Mouse (Mus musculus) kidney, embryonic 15.5 days (tissue): Measurements from ENCODE around the gene Anapc11. TPM values are rescaled to one million over a fixed set of nuclear protein-coding genes. Genes with fewer than 3 reads are reported as not detected.

Source experiments
- ATAC-seq: fragments of 200-750 bp; cut with Nextera tagmentation; replicated peaks from 2 replicates; pipeline ENCODE4 v1.8.0; 2017; ENCODE audit warnings: moderate TSS enrichment; ENCODE audit not compliant: low FRiP score
- H3K27ac ChIP-seq: fragments of 300-500 bp; sonication (generic); 2 replicates; pipeline ENCODE4 v1.5.1; 2015; ENCODE audit warnings: mild to moderate bottlenecking, inconsistent platforms
- H3K27me3 ChIP-seq: fragments of 300-500 bp; sonication (generic); 2 replicates; pipeline ENCODE4 v1.6.1; 2015; ENCODE audit warnings: inconsistent platforms
- H3K36me3 ChIP-seq: fragments of 300-500 bp; sonication (generic); 2 replicates; pipeline ENCODE4 v1.6.1; 2015; ENCODE audit warnings: inconsistent platforms
- H3K4me1 ChIP-seq: fragments of 300-500 bp; sonication (generic); 2 replicates; pipeline ENCODE4 v1.6.1; 2015; ENCODE audit warnings: inconsistent platforms
- H3K4me2 ChIP-seq: fragments of 300-500 bp; sonication (generic); 2 replicates; pipeline ENCODE4 v1.6.1; 2015; ENCODE audit warnings: moderate library complexity, mild to moderate bottlenecking, inconsistent platforms
- H3K4me3 ChIP-seq: fragments of 300-500 bp; sonication (generic); replicated peaks from 2 replicates; pipeline ENCODE4 v1.5.1; 2015; ENCODE audit warnings: mild to moderate bottlenecking, inconsistent platforms
- H3K9ac ChIP-seq: fragments of 300-500 bp; sonication (generic); 2 replicates; pipeline ENCODE4 v1.6.1; 2015; ENCODE audit warnings: mild to moderate bottlenecking, inconsistent platforms
- H3K9me3 ChIP-seq: fragments of 300-500 bp; sonication (generic); replicated peaks from 2 replicates; pipeline ENCODE4 v1.6.1; 2016; ENCODE audit warnings: inconsistent platforms
- WGBS: fragments of 180-500 bp; shearing (Covaris S2); methylation state at CpG from one replicate; pipeline ENCODE4 v1.1.7; 2015; ENCODE audit warnings: mixed read lengths; 5-methylcytosine and 5-hydroxymethylcytosine counted together
- polyA plus RNA-seq: library from polyadenylated mRNA; unstranded; fragments of >200 nt; fragmentation: Nextera tagmentation; extraction: Ambion mirVana; gene quantifications from 2 replicates; pipeline ENCODE4 v1.2.1, GENCODE M21; 2015

Anapc11 gene
- polyA plus RNA-seq, 1 experiment from 2014 or later, result 206 TPM

DNA sequence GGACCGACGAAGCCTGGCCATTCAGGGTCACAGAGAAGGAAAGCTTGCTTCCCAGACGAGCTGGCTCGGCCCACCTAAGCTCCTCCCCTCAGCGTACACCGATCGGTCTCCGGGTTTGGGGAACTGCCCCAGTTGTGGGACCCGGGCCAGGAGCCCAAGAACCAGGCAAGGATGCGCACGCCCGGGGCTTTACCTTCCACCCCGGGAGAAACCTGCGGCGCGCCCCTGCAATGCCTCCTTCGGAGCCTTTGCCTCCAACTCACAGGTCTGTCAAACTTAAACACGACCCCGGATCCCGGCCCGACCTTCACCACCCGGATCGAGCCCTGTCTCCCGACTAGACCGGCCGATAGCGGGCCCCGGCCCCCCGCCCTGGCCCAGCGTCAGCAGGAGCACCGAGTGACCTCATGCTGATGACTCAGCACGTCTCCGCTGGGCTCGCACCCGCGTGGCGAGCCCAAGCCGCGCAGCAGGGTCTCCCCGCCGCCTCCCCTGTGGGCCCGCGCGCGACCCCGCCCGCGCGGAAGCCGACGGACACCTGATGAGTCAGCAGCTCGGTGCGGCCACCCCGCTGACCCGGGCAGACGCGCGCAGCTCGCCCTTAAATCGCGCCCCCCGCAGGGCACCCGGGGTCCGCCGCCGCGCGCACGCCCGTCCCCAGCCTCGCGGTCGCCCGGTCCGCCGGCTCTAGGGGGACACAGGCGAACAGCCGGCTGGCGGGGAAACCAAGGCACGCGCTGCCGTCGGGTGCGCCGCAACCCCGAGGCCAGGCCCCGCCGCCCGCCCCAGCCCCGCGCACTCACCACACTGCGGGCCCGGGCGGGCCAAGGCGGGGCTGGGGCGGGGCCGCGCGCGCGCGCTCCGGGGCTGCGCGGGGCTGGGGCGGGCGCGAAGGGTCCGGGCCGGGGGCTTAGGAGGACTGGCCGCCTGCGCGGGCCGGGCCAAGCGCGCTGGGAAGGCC is 34.6 kb downstream of the Anapc11 start:
- Histone ChIP-seq H3K4me1 (peaks cover 44% of the 10 kb centered on the region), H3K36me3 (peaks cover 18% of the 10 kb centered on the region), H3K9me3 (no peaks in the 10 kb centered on the region), H3K27me3 (no peaks in the 10 kb centered on the region), H3K27ac (peak overlapping the region; percentile 92), H3K4me2 (peak overlapping the region; percentile 90), H3K9ac (peak overlapping the region; percentile 88), H3K4me3 (peak overlapping the region; percentile 98)
- ATAC-seq, result peak; percentile 87
- WGBS, result under 1% methylated on average over 93 of the region's 116 CpGs

DNA sequence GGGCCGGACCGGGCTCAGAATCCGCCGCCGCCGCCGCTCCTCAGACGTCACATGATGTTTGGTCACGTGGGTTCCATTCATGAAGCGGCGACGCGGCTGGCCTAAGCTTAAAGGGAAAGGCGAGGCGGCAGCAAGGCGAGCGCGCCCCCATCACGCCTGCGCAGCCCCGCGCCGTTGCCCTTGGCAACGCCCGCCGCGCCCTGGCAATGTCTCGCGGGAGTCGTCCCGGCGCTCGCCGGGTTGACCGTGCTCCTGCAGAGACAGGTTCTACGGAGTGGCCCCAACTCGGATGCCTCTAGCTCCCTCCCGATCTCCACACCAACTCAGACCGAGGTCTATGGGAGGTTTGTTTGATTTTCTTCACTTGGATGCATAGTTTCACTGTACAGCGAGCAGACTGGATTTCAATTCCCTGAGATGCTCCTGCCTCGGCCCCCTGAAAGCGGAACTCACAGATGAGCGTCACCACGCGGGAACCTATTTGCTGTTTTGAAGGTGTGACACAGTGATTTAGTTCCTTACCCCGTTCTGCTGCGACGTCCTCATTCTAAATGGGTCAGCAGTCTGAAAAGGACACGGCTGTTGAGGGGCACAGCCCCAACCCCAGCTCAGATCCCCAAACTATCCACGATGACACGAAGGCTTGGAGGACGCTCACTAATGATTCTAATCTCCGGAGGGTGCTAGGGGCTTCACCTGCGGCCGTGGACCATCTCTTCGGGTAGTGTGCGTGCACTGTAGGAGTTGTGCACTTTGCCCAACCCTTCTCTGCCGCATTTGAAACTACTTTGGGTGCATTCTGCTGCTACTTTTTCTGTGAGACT is 35.5 kb downstream of the Anapc11 start, which contains the start of gene Mafg:
TSS of gene Mafg (minus strand) at position 81 of the 824 bp plus-strand sequence.
- H3K4me2 ChIP-seq, result peak within 1 kb of the TSS; percentile 90
- WGBS, result 11% methylated on average over 58 of the region's 58 CpGs
- H3K4me1 ChIP-seq, result peaks cover 44% of the 10 kb centered on the region
- ATAC-seq, result peak; percentile 90
- H3K4me3 ChIP-seq, result peak within 1 kb of the TSS; percentile 98
- peak within 1 kb of the TSS; percentile 88 for H3K9ac ChIP-seq
- H3K36me3 ChIP-seq, result peaks cover 12% of the 10 kb centered on the region
- H3K27me3 ChIP-seq, result no peaks in the 10 kb centered on the region
- H3K27ac ChIP-seq, result peak within 1 kb of the TSS; percentile 92
- H3K9me3 ChIP-seq, result no peaks in the 10 kb centered on the region

DNA sequence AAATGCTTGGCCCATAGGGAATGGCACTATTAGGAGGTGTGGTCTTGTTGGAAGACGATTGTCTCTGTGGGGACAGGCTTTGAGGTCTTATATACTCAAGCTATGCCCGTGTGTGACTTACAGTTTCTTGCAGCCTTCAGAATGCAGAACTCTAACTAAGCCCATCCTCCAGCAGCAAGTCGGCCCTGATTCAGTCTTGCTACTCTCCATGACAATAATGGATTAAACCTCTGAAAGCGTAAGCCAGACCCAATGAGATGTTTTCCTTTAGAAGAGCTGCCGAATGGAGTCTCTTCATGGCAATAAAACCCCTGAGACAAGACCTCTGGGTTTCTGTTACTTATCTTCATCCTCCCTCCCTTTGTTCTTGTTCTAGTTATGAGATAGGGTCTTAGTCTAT is 36.6 kb downstream of the Anapc11 start:
- WGBS, result 85% methylated on average over 5 of the region's 5 CpGs

DNA sequence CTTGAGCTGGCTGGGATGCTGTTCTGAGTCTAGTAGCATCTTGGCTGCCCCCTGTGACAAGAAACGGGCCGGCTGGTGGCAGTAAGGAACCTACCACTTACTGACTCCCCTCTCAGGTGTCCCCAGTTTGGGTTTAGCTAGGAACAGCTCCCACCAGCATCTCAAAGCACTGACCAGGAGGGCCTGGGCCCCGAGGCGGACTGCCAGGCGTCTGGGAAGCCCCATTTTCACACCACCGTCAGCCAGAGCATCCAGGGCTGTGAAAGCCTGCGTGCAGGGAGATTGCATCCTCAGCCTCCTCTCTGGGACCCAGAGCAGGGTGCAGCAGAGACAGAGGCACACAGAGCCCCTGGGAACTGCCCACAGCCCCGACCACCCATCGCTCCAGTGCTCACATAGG is 43.0 kb downstream of the Anapc11 start:
- WGBS, result 49% methylated on average over 9 of the region's 9 CpGs
- Histone ChIP-seq H3K36me3 (no peaks in the 10 kb centered on the region), H3K9ac (0 out of 2 replicates have a peak overlapping the region, but pooled peaks have one; percentile 17), H3K4me2 (no peak overlapping the region), H3K4me3 (no peak overlapping the region), H3K9me3 (no peaks in the 10 kb centered on the region), H3K27me3 (peaks cover 6% of the 10 kb centered on the region; the same call in 1 of the 2 replicates), H3K27ac (no peak overlapping the region), H3K4me1 (peaks cover 18% of the 10 kb centered on the region)
- ATAC-seq, result no peak

More for the DNA sequence above, 36.6 kb downstream of the Anapc11 start:
- no peak for ATAC-seq
- no peak overlapping the region for H3K9ac ChIP-seq
- H3K36me3 ChIP-seq, result peaks cover under 1% of the 10 kb centered on the region; the same call in 1 of the 2 replicates
- H3K4me3 ChIP-seq, result no peak overlapping the region
- H3K4me2 ChIP-seq, result no peak overlapping the region
- no peaks in the 10 kb centered on the region for H3K27me3 ChIP-seq
- H3K9me3 ChIP-seq, result no peaks in the 10 kb centered on the region
- H3K27ac ChIP-seq, result no peak overlapping the region
- H3K4me1 ChIP-seq, result peaks cover 34% of the 10 kb centered on the region

DNA sequence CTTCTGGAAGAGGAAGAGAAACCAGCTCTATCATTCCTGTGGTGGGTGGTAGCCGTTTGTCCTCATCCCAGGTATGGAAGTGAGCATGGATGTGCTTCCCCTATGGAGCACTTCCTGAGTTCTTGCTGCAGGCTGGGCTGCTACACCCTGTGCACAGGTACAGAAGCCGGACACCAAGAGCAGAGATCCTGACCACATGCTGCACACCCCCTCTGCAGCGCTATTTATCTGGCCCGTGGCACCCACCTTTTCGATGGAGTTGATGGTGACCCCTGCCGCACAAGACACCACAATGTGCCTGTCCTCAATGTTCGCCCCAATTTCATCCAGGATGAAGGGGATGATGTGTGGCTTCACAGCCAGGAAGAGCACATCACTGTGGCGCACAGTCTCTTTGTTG is 43.6 kb downstream of the Anapc11 start:
- H3K9ac ChIP-seq, result 0 out of 2 replicates have a peak overlapping the region, but pooled peaks have one; percentile 66
- WGBS, result 83% methylated on average over 8 of the region's 8 CpGs
- H3K4me3 ChIP-seq, result no peak overlapping the region
- peaks cover 18% of the 10 kb centered on the region for H3K4me1 ChIP-seq
- H3K27ac ChIP-seq, result no peak overlapping the region
- no peaks in the 10 kb centered on the region for H3K9me3 ChIP-seq
- H3K36me3 ChIP-seq, result no peaks in the 10 kb centered on the region
- H3K27me3 ChIP-seq, result peaks cover 9% of the 10 kb centered on the region; the same call in 1 of the 2 replicates
- no peak for ATAC-seq
- H3K4me2 ChIP-seq, result no peak overlapping the region

DNA sequence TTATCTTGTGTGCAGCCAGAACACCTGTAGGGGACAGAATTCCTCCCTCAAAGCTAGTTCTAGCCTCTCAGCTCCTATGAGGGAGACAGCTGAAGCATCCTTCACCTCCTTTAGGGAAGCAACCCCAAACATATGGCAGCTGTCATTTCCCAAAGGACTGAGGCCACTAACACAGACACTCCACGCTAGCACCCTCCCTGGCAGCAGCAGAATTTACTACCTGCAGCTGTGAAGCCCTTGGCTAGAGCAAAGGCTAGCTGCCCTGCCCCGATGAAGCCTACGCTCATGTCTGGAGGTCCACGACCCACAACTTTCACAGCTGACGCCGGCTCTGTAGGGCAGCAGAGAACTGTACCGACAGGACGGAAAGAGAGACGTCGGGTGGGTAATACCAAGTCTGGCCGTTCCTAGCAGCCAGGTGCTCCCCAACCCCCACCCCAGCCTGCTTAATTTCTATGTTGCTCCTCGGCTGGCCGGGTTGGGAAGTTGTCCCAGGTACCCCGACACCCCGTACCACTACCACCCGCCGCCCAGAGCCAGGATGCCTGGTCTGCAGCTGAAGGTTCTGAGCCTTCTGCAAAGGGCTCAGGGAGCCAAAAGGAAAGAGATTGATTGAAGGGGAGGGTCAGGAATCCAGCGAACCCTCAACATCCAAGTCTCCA is 44.8 kb downstream of the Anapc11 start:
- under 1% methylated on average over 18 of the region's 18 CpGs for WGBS

DNA sequence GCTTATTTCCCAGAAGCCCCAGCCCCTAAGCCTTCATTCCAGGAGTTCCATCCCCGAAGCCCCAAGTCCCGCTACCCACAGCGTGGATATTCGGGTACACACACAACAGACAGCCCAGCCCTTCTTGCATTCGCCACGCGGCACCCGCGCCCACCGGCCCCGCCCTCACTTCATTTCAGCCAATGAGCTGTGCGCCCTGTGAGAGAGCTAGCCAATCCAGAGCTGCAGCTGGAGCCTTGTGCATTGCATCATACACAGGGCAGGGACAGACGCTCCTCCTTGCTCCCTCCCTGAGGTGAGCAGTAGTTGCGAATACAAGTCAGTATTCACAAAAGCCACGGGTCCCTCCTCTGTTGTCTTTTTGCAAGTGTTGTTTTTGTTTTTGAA is 45.4 kb downstream of the Anapc11 start, which contains the start of gene Pycr1:
TSS of gene Pycr1 (minus strand) at position 169 of the 387 bp plus-strand sequence.
- Histone ChIP-seq H3K27me3 (peaks cover 22% of the 10 kb centered on the region; the same call in 1 of the 2 replicates), H3K36me3 (no peaks in the 10 kb centered on the region), H3K4me3 (peak within 1 kb of the TSS; percentile 50), H3K9ac (peak within 1 kb of the TSS; percentile 66), H3K27ac (0 out of 2 replicates have a peak within 1 kb of the TSS, but pooled peaks have one; percentile 45), H3K4me2 (peak within 1 kb of the TSS; percentile 78), H3K9me3 (no peaks in the 10 kb centered on the region), H3K4me1 (peaks cover 27% of the 10 kb centered on the region)
- under 1% methylated on average over 15 of the region's 15 CpGs for WGBS
- peak; percentile 99 for ATAC-seq

More for the DNA sequence above, 44.8 kb downstream of the Anapc11 start:
- peak overlapping the region; percentile 50 for H3K4me3 ChIP-seq
- peaks cover 20% of the 10 kb centered on the region; the same call in 1 of the 2 replicates for H3K27me3 ChIP-seq
- H3K36me3 ChIP-seq, result no peaks in the 10 kb centered on the region
- peak overlapping the region; percentile 78 for H3K4me2 ChIP-seq
- peaks cover 24% of the 10 kb centered on the region for H3K4me1 ChIP-seq
- peak; percentile 48 for ATAC-seq
- H3K9ac ChIP-seq, result peak overlapping the region; percentile 66
- no peak overlapping the region for H3K27ac ChIP-seq
- no peaks in the 10 kb centered on the region for H3K9me3 ChIP-seq

DNA sequence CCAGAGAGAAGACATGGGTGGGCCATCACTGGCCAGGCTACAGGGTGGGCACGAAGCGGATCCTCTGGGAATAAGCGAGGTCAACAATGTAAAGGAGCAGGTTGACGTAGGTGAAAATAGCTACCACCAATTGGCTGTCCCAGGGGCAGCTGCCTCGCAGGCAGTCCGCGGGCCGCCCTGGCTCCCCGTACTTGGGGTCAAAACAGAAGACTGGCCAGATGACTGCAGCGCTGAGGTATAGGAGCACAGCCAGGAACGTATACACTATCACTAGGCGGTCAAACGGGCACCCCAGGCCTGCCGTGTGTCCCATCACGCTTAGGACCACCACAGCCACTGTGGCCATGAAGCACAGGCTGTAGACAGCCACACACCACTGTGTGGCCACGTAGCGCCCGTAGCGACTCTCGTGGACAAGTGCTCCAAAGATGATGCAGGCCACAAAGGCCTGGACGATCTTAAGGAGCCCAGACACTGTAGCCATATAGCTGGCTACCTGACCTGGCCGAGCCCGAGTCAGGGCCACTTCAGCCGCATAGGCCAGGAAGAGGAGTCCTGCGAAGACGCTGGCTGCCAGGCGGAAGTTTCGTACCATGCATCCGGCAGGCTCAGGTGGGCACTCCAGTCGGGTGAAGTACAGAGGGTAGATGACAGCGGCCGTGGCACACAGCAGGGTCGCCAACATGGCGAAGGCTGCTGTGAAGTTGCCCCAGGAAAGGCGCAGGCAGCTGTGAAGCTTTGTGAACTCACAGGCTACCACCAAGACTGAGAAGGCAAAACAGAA is 49.0 kb downstream of the Anapc11 start:
- Histone ChIP-seq H3K4me1 (peaks cover 26% of the 10 kb centered on the region), H3K4me2 (peak overlapping the region; percentile 56; the same call in 1 of the 2 replicates), H3K9ac (no peak overlapping the region), H3K9me3 (no peaks in the 10 kb centered on the region), H3K36me3 (no peaks in the 10 kb centered on the region), H3K27me3 (peaks cover 21% of the 10 kb centered on the region; the same call in 1 of the 2 replicates), H3K4me3 (no peak overlapping the region; the same call in 1 of the 2 replicates), H3K27ac (no peak overlapping the region)
- ATAC-seq, result no peak
- WGBS, result 83% methylated on average over 35 of the region's 35 CpGs

DNA sequence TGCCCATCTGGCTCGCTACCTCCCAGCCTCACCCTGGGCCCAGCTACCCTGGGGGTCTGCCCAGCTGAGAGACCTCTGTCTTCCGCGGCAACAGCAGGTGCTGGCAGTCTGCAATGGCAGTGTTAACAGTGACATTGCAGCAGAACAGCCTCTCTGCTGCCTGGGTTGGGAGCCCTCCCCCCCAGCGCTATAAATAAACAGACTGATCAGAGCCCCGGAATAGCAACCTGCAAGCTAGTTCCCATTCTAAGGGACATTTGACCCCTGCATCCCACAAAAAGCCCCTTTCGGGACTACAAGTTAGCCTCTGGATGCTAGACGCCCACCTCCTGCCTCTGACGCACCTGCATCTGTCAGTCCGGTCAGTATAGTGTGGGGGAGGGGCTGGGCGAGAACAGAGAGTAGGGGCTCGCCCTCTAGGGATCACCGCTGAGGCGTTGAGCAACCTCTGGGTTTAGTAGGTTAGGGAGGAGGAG is 49.8 kb downstream of the Anapc11 start, which contains the start of gene Myadml2:
TSS of gene Myadml2 (minus strand) at position 158 of the 476 bp plus-strand sequence.
- ATAC-seq, result no peak
- Histone ChIP-seq H3K36me3 (no peaks in the 10 kb centered on the region), H3K9me3 (no peaks in the 10 kb centered on the region), H3K9ac (peak within 1 kb of the TSS; percentile 33; the same call in 1 of the 2 replicates), H3K4me3 (peak within 1 kb of the TSS; percentile 14), H3K27ac (no peak within 1 kb of the TSS), H3K4me1 (peaks cover 18% of the 10 kb centered on the region), H3K4me2 (peak within 1 kb of the TSS; percentile 56), H3K27me3 (peaks cover 17% of the 10 kb centered on the region; the same call in 1 of the 2 replicates)
- 7% methylated on average over 13 of the region's 13 CpGs for WGBS

DNA sequence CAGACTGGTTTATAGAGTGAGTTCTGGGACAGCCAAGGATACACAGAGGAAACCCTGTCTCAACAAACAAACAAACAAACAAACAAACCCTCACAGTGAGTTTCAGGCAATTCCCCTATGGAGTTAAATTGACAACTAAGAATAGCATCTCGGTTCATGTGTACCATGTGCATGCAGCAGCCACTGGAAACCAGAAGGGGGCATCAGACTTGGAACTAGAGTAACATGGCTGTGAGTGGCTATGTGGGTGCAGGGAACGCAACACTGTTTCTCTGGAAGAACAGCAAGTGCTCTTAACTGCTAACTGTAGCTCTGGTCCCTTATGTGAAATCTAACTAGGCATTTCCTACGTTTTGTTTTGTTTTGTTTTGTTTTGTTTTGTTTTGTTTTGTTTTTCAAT is 53.7 kb downstream of the Anapc11 start:
- H3K27me3 ChIP-seq, result peaks cover 24% of the 10 kb centered on the region; the same call in 1 of the 2 replicates
- H3K4me3 ChIP-seq, result no peak overlapping the region
- no peak overlapping the region for H3K9ac ChIP-seq
- 75% methylated on average over 3 of the region's 3 CpGs for WGBS
- ATAC-seq, result no peak
- no peak overlapping the region for H3K27ac ChIP-seq
- H3K4me2 ChIP-seq, result no peak overlapping the region
- no peaks in the 10 kb centered on the region for H3K36me3 ChIP-seq
- H3K4me1 ChIP-seq, result peaks cover 10% of the 10 kb centered on the region
- H3K9me3 ChIP-seq, result no peaks in the 10 kb centered on the region
